Mouse (Mus musculus): ENCODE measurements around the gene Zswim9.

- TF ChIP-seq CTCF (IDR thresholded peaks at IDR 0.05; ENCODE audit: low read depth, low read length) = no peak
- no peak for TF ChIP-seq POLR2A (IDR thresholded peaks at IDR 0.05; ENCODE audit: insufficient read depth, low read length)
- TF ChIP-seq EP300 (IDR thresholded peaks at IDR 0.05; ENCODE audit: insufficient read depth, low read depth, low read length) = no peak
Observed at GRCm38 (mm10) chr7:13278308-13278891, at the start of gene Zswim9.

All from ES-Bruce4 (cell line).